Mouse (Mus musculus) CD4-positive, CD25-positive, alpha-beta regulatory T cell, adult 4 months (primary cell): ENCODE measurements around the gene Ap1g2. TPM values are rescaled to one million over a fixed set of nuclear protein-coding genes. Genes with fewer than 3 reads are reported as not detected.

ENCODE experiments used
- ATAC-seq: one replicate; pipeline ENCODE4 v1.8.0; 2017
- polyA plus RNA-seq, 2 experiments: library from polyadenylated mRNA; unstranded; fragments of 100-300 nt; shearing (Covaris generic); gene quantifications; one replicate each; pipeline ENCODE4 v1.2.1; 2017

Gene Ap1g2
- 100 to 1,000 TPM; 110 to 194 TPM for polyA plus RNA-seq

- peak; percentile 93 for ATAC-seq
These were observed at the start of gene Ap1g2 for GRCm38 (mm10) chr14:55105836-55106809. Ap1g2 (minus strand) TSS chr14:55106593.

DNA sequence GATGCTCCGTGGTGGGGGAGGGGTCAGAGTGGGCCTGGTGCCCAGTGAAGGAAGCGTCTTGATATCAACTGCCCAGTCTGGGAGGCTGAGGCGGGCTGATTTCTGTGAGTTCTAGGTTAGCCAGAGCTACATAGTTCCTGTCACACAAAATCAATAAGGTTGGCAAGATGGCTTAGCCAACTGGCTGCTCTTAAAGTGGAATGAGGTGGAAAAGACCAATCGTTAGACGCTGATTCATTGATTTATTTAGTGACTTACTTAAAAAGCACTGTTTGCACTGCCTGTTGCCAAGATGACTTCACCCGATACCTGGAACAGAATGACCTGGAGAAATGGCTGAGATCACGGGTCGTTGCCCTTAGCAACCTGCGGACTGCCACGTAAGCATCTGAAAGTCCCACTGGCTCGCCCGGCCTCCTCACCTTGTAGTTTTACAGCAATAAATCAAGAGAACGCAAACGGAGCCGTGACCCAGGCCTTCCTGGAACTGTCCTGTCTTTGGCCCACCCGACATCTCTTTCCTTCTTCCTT is 46.6 kb upstream of the Ap1g2 start:
- no peak for ATAC-seq

DNA sequence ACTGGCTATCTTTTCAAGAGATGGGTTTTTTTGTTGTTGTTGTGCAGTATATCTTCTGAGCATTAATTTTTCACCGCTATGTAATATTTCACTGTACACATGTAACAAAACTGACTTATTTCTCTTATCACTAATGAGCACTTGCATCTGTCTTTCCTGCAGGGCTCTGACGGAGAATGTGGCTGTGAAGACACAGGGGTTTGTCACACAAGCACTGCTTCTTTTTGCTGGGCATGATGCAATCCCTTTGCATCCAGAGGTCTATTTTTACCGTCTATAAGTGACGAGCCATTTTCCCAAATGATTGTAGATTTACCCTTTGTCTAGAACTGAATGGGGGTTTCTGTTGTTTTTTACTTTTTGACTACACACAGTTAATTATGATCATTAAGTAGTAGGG is 45.8 kb upstream of the Ap1g2 start:
- no peak for ATAC-seq

DNA sequence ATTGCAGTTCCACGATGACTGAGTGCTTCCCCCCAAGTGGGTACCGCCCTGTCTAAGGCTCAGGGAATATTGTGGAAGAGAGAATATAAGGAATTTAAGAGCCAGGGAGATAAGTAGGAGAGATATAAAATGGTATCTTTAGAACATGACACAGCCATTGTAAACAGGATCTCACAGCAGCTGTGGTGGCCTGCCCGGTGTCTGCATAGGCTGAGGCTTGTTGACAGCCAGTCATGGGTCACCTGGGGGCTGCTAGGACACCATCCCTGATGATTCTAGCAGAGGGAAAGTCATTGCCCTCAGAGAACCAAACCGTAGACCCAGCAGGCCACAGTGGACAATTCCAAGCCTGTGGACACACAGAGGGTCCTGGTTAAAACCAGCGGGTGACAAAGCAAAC is 44.6 kb upstream of the Ap1g2 start:
- no peak for ATAC-seq

- no peak for ATAC-seq
These were observed 42.6 kb upstream of the Ap1g2 start for GRCm38 (mm10) chr14:55149041-55149440.

DNA sequence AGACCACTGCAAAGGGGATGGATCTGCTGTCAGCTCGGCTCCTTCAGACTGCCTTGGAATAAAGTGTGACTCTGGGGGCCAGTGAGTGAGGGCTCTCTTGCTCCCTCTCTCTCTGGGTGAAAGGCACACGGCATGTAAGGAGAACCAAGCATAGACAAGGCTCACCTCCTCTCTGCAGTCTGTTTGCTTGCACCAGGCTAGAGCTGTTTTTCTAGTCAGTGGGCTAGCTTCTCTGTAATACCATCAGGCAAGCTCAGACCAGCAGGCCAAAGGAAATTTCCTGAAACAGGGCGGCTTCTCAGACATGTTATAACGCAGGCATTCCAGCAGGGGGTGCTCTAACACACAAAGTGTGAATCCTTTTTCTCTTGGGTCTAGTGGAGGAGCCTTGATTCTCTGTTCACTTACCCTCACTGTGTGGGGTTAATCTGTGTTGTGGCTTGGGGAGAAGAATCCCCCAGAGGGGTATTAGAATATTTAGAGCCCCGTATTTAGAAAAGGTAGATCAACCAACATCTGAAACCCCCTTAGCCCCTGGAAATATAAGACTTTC is 42.0 kb upstream of the Ap1g2 start:
- ATAC-seq = peak; percentile 41

- no peak for ATAC-seq
These were observed 40.5 kb upstream of the Ap1g2 start for GRCm38 (mm10) chr14:55146829-55147401.

DNA sequence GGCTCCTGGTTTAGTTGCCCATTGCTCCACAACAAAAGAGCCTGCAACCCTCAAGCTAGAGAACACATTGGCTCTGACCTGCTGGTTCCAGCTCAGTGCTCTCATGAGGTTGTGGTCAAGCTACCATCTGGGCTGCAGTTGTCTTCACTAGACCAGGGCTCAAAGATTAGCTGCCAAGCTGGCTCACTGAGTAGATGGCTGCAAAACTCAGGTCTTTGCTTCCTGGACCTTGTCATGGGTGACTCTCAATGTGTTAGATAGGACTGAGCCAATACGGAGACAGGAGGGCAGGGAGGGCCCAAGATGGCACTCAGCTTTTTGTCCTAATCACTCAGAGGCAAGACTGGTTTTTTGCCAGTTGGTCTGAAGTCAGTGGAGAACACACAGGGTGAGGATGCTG is 39.9 kb upstream of the Ap1g2 start:
- no peak for ATAC-seq

DNA sequence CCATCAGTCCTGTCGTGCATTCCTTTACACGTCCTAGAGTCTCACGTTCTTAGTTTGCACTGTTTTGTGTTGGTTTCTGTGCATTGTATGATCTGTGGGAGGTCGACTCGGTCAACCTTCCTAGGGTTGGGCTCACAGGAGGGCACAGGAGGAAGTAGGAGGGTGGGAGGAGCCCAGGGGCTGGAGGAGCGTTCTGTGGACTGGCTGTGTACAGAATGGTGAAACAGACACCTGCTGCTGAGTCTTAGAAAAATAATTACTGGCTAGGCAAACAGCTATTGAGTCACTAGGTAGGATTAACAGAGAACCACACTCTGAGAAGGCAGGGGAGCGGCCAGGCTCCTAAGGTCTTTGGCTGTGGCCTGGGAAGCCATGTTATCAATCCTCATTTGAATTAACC is 32.9 kb upstream of the Ap1g2 start:
- no peak for ATAC-seq

DNA sequence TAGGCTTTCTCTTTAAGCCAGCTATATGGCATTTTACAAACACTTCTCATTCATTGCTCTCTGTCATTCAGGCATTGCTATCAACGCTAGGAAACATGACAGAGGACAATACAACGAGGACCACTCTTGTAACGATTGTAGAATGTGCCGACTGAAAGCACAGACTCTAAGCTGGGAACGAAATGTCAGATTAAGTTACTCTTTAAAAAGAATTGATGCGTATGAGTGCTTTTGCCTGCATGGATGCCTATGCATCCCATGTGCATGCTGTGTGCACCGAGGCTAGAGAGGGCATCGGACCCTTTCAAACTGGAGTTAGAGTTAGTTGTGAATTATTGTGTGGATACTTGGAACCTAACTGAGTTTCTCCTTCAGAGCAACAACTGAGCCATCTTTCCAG is 29.3 kb upstream of the Ap1g2 start:
- no peak for ATAC-seq

GRCm38 (mm10) chr14:55126521-55126920 is 20.1 kb upstream of the Ap1g2 start:
- no peak for ATAC-seq

DNA sequence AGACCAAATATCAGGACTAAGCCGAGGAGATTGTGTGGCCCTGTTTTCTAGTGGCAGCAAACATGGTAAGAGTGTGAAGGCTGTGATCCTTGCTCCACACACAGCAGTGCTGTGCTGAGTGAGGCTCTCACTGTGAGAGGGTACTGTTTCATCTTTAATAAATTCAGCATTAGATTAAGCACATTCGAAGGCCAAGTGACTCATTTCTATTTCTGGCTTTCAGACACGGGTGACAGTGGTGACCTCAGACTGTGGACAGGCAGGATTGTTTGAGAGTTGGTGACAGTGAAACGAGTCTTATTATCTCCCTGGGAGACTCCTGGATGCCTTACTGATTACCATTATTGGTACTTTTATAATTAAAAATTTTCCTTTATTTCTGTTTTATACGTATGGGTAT is 19.3 kb upstream of the Ap1g2 start:
- ATAC-seq = no peak

DNA sequence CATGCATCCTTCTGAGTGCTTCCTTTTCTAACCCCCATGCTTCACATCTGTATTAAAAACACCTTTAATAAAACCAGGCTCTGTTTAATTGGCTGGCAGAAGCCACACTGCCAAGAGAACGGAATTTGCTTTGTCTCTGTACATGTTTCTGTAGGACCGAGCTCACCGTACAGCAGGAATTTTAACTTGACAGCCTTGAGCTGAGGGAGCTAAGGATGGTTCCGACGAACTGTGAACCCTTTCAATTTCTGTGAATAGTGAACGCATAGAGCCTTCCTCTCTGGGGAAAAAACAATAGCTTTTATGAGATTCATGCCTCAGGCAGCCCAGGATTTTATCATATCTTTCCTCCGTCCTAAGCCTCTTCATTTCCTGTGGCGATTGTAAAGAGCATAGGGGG is 16.0 kb upstream of the Ap1g2 start:
- no peak for ATAC-seq

DNA sequence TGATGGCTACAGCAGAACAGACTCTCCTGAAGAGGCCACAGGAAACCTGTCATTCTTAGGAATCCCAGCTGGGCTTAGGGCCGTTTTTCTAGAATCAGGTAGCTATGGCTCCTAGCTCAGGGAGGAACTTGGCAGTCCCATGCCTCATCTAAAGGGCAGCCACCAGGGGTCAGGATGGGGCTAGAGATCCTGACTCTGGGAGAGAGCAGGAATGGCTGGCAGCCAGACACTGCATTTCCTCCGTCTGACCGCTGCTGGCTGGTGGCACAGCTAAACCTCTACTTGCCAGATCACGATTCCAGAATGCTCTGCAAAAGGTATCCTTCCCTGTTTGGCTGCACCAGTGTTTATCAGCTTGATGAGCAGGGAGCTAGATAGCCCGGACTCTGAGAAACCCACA is 15.6 kb upstream of the Ap1g2 start:
- ATAC-seq = no peak

GRCm38 (mm10) chr14:55119421-55120134 is 13.2 kb upstream of the Ap1g2 start:
- no peak for ATAC-seq

- ATAC-seq = no peak
These were observed 12.5 kb upstream of the Ap1g2 start for GRCm38 (mm10) chr14:55118852-55119251.

GRCm38 (mm10) chr14:55116425-55117200 is 10.2 kb upstream of the Ap1g2 start, which contains the start of gene Jph4:
Jph4 (minus strand) TSS chr14:55116935.
- no peak for ATAC-seq

DNA sequence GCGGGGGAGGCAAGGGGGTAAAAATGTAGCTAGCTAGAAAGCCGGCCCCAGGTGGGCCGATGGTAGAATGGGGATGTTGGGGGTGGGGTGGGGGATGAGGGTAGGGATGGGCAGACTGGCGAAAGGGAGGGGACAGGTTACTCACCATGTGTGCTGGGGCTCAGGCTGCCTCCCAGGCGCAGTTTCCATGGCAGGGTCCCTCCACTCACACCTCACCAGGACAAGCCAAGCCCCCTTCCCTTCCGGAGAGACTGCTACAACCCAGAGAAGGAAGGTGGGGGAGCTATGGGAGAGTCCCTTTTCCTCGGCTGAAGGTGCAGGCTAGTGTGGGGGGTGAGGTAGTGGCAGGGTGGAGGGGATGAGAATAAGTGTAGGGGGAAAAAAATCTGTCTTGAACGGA is 9.5 kb upstream of the Ap1g2 start:
- ATAC-seq = no peak

DNA sequence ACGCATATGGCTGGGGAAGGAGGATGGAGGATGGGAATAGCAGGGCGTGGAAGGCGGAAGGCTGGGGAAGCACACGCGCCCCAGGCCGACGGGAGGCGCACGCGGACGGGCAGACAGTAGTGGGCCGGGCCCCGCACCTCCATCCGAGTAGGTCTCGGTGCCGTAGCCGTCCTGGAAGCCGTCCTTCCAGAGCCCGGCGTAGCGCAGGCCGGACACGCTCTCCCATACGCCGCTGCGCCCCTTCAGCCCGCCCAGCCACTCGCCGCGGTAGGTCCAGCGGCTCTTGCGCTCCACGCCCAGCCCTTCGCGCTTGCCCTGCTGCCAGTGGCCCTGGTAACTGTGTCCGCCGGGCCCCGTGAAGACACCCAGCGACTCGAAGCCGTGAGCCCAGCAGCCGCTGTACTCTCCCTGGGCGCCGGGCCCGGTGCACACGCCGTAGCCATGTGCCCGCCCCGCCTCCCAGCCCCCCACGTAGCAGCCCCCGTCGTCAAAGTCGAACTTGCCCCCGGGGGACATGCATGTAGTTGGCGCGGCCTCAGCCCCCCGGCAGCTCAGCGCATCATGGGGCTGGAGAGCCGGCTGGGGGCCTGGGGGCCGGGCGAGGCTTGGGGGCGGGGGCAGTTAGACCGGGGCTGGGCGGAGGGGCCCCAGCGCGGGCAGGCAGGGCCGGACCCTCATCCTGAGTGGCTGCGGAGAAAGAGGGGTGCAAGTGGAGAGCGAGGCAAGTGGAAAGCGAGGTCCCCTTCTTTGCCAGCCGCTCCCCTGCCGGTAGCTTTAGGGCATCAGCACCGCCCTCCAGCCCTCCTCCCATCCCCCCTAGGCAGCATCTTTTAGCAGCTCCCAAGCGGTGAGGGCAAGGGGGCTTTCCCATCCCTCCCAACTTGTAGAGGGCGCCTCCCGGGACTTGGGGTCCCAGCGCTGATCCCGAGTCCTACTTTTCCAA is 8.6 kb upstream of the Ap1g2 start:
- peak; percentile 56 for ATAC-seq

- ATAC-seq = peak; percentile 29
These were observed 7.7 kb upstream of the Ap1g2 start for GRCm38 (mm10) chr14:55113975-55114645.
